Mouse (Mus musculus) spleen, postnatal 14 days (tissue): ENCODE measurements around the gene Meiob.

Source experiments
- DNase-seq, 2 experiments: peaks; one replicate each; pipeline ENCODE4 v3.0.0; 2021 to 2022; ENCODE audit warnings: low spot score in 2 of 2

Meiob gene

GRCm38 (mm10) chr17:24821351-24822280, 17.5 kb downstream of the Meiob start:
- no peak for DNase-seq

- DNase-seq, result no peak
Measured at GRCm38 (mm10) chr17:24839842-24840241, 35.8 kb downstream of the Meiob start, which contains the start of gene Hagh. Gene Hagh, plus strand, starts transcription at chr17:24840143.

GRCm38 (mm10) chr17:24840341-24840740, 36.3 kb downstream of the Meiob start:
- no peak for DNase-seq

GRCm38 (mm10) chr17:24841133-24841532, 37.0 kb downstream of the Meiob start:
- no peak for DNase-seq

GRCm38 (mm10) chr17:24842631-24843030, 38.5 kb downstream of the Meiob start:
- no peak for DNase-seq

GRCm38 (mm10) chr17:24844525-24844924, 40.4 kb downstream of the Meiob start:
- DNase-seq, result no peak

GRCm38 (mm10) chr17:24847386-24847785, 43.3 kb downstream of the Meiob start:
- DNase-seq, result no peak

GRCm38 (mm10) chr17:24848600-24849031, 44.5 kb downstream of the Meiob start:
- DNase-seq, result no peak

GRCm38 (mm10) chr17:24849733-24850064, 45.6 kb downstream of the Meiob start:
- DNase-seq, result no peak

- peak; percentile 87 to 88 for DNase-seq
Measured at GRCm38 (mm10) chr17:24850065-24850772, 46.1 kb downstream of the Meiob start, which contains the start of gene Fahd1. Gene Fahd1, minus strand, starts transcription at chr17:24850364.

GRCm38 (mm10) chr17:24850773-24851127, 46.7 kb downstream of the Meiob start:
- no peak for DNase-seq

- DNase-seq, result no peak
Measured at GRCm38 (mm10) chr17:24851381-24852125, 47.5 kb downstream of the Meiob start.

GRCm38 (mm10) chr17:24855838-24856464, 51.9 kb downstream of the Meiob start:
- no peak for DNase-seq

GRCm38 (mm10) chr17:24856589-24856988, 52.5 kb downstream of the Meiob start:
- no peak for DNase-seq

- DNase-seq, result no peak
Measured at GRCm38 (mm10) chr17:24857831-24858470, 53.9 kb downstream of the Meiob start.

GRCm38 (mm10) chr17:24858967-24859366, 54.9 kb downstream of the Meiob start:
- DNase-seq, result peak; percentile 61 to 67

- DNase-seq, result peak; percentile 46 to 50
Measured at GRCm38 (mm10) chr17:24860076-24860475, 56.0 kb downstream of the Meiob start.

- DNase-seq, result no peak
Measured at GRCm38 (mm10) chr17:24861785-24862184, 57.7 kb downstream of the Meiob start.

- no peak for DNase-seq
Measured at GRCm38 (mm10) chr17:24865776-24866175, 61.7 kb downstream of the Meiob start, which contains the start of gene Igfals. Gene Igfals, plus strand, starts transcription at chr17:24865997.

- DNase-seq, result no peak
Measured at GRCm38 (mm10) chr17:24867914-24868313, 63.8 kb downstream of the Meiob start.
